Mouse (Mus musculus): ENCODE measurements around the gene Slmap.
"Not testable (repeated sequence)": the region's sequence is repeated elsewhere in the genome, so short reads cannot be mapped to it uniquely, and the experiment has no call there.

The Slmap gene

DNA sequence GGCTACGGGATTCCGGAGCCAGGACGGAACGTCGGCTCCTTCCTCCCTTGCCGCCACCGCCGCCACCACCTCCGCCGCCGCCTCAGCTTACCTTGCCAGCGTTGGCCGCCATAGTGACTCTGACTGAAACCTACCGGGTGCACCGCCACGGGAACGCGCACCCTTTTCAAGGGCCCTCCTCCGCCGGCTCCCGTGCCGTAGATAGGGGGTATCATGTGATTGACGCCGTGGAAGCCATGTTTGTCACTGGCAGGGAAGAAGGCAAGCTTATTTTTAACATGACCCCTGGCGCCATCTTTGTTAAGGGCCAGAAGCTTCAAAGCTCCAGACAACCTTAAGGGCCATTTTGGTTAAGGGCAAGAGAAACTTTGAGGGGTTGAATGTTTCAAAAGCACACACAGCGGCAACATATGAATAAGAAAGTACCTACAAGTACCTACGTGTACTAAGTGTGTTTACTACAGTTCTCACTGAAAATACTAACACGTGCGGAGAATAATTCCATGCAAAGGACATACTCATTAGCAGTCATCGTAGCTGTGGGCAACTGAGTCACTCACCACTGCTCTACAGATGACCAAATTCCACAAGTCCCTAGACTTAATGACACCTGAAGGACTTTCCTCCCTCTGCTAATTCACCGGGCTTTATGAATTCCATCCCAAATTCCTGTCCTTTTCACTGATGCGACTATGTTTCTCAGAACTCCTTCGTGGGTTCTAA lies at the start of gene Slmap:
Slmap (minus strand) TSS at position 175 of the 723 bp plus-strand sequence.
- in situ Hi-C loops (cut with MboI, MseI) = no loop called here

DNA sequence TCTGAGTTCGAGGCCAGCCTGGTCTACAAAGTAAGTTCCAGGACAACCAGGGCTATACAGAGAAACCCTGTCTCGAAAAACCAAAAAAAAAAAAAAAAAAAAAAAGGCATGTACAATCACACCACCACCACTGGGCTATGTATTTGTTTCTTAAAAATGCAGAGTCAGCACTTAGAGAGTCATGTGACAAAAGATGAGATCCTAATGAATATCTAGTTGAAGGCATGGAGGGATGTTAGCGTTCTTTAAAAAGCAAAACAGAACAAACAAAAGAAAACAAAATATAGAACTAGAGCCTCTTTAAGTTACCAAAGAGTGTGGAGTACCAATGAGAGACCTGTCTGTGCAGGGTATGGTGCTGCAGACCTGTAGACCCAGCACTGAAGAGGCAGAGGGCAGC lies 48.9 kb upstream of the Slmap start:
- in situ Hi-C loops (cut with MboI, MseI) = no loop called here

DNA sequence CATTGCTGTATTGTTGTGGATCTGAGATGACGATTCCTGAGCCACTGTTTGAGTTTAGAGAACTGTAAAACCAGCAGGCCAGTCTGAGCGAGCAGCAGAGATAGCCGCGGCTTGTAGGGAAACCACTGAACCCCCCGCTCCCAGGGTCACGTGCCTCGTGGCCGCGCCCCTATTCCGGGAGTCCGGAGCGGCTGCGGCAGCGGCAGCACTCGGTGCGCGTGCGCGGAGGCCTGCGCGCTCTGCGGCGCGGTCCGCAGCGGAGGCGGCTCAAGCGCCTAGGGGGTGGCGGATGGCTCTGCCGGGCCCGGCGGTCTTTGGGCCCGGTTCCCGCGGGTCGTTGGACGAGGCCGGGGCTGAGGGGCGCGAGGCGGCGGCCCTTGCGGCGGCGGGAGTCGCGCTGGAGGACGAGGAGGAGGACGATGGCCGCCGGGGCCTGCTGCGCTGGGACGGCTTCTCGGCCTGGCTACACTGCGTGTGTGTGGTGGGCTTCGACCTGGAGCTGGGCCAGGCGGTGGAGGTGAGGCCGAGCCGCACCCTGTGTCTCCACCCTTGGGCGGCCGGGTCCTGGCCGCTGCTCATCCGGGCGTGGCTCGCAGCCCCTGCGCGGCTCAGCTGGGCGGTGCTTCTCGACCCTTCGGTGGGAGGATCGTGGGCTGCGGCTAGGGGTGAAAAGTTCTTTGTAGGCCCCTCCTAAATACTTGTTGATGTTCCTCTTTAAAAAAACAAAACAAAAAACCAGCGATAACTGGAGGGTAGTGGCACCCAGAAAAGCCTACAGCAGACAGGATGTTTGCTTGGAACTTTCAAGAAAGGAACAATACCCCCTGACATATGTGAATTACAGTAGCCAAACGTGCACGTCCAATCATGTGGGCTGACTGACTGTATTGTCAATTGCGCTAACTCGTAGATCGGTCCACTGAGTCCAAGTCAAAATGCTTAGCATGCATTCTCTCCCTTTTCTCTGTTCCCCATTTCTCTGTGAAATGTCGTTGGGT lies 44.9 kb upstream of the Slmap start:
- in situ Hi-C loops (cut with MboI, MseI) = loop anchor here (5.0 kb wide), 1 partner anchor 52 kb away; no protein-coding TSS in a partner anchor

DNA sequence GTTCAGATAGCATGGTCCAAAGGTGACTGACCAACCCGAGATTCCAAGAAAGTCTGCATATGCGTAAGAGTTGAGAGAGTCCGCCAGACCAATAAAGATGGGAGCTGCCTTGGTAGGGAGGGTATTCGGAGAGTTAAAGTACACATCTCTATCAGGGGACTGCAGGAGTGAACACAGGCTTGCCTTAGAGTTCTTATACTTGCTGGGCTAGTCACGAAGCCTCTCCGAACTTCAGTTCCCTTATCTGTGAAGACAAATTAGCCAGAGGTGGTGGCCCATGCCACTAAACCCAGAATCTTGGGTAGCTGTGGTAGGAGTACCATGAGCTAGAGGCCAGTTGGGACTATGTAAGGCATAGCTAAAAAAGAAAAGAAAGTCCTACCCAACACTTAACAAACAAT lies 44.1 kb upstream of the Slmap start:
- in situ Hi-C loops (cut with MboI, MseI) = loop anchor here (5.0 kb wide), 1 partner anchor 51 kb away; no protein-coding TSS in a partner anchor

DNA sequence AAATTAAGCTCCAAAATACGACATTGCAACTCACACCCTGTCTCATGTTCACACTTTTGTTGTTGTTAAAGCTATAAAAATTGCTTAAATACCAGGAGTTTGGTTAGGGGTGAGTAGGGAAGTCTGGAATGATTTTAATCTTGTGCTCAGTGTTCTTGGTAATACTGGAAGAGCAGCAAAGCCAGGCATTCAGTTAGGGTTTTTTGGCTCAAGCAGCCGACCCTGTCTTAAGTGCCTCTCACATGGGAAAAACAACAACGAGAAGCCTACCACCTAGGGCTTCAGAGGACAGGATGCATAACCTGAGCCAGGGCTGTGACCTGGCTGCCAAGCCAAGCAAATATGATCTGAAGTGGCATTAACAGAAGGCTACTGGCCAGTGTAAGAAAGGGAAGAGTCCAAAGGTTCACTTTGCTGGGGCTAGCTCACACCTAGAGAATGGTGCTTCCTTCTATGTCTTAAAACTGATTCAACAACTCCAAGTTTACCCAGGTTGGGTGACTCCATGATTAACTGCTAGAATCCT lies 41.6 kb upstream of the Slmap start:
- in situ Hi-C loops (cut with MboI, MseI) = loop anchor here (5.0 kb wide), 1 partner anchor 49 kb away; no protein-coding TSS in a partner anchor

DNA sequence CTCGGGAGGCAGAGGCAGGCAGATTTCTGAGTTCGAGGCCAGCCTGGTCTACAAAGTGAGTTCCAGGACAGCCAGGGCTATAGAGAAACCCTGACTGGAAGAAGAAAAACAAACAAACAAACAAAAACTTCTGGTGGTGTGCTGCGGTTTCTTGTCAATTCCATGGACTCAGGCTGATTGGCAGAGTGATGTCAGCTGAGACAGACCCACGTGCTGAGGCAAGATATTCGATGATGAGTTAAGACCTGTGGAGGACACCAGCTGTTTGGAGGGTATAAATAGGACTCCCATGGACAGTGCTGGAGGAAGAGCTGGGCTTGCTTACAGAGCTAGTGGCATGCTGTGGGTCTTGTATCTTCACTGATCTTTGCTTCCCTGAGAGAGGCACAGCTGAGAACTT lies 38.8 kb upstream of the Slmap start, which contains the start of gene Dennd6a:
Dennd6a (plus strand) TSS at position 301 of the 400 bp plus-strand sequence.
- in situ Hi-C loops (cut with MboI, MseI) = not testable (repeated sequence)

DNA sequence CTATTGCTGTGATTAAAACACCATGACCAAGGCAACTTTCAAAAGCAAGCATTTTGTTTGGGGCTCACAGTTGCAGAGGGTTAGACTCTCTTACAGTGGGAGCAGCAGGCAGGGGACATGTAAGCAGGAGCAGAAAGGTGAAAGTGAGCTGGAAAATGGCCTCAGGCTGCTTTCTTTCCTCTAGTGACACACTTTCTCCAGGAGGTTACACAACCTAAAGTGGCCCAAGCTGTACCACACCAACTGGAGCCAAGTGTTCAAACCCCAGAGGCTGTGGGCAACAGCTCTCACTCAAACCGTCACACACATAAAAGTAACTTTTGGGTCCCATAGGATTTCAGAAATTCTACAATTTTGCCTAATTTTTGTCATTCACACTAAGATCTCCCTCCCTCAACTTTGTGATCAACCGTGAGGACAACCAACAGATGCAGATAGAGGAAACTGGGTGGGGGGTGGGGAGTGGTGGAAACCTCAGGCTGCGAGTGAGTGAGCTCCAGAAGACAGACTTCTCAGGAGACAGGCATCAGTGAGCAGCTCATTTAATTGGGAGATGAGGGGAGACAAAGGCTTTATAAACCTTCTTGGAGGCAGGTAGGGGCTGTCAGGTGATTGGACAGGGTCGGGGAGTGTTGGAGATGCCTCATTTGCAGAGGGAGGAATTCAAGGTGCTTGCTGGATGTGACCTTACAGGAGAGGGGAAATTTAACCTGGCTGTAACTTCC lies 37.4 kb upstream of the Slmap start:
- in situ Hi-C loops (cut with MboI, MseI) = no loop called here

DNA sequence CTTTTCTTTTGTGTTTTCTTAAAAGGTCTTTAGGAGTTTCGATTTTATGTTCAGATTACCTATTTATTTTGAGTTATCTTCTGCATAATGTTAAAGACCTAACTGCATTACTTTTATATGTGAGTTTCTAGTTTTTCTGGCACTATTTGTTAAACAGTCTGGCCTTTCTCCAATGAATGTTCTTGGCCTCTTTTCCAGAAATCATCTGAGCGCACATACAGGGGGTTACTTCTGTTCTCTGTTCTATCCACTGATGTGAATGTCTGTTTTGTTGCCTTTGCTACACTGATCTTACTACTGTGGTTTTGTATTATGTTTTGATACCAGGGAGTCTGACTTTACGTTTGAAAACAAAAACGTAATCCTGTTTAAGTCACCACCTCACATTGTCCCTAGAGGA lies 35.1 kb upstream of the Slmap start:
- in situ Hi-C loops (cut with MboI, MseI) = no loop called here

DNA sequence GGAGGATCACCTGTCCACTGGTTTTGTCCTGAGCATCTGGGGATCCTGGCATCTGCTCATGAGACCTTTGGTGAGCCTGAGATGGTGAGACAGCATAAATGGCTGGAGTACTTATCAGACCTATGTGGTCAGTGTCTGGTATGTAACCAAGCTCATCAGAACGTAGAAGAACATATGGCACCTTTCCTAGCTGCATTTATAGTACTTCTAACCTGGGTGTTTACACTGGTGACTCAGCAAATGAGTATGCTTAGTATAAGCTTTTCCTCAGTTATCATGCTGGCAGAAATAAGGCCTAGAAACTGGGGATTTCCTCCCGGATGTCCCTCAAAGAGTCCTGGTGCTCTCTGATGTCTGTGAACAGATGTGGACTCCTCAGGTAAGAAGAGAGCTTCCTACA lies 27.5 kb upstream of the Slmap start:
- in situ Hi-C loops (cut with MboI, MseI) = no loop called here

DNA sequence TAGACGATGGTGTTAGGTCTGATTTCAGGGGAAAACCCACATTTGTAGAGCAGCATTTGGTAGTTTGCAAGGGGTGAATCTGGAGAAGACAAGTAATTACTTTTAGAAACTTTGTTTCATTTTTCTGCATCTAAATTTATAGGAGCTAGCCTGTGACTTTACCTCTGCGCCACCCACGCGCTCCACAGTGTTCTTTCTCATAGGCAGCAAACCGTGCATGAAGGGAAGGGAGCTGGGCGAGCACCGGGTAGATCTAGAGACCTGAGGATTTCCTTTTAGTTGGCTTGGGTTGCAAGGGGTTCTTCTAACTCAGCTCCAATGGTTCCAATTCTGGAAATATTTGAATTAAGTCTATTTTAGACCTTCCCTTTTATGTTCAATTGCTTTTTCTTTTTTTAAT lies 23.8 kb upstream of the Slmap start:
- in situ Hi-C loops (cut with MboI, MseI) = no loop called here

DNA sequence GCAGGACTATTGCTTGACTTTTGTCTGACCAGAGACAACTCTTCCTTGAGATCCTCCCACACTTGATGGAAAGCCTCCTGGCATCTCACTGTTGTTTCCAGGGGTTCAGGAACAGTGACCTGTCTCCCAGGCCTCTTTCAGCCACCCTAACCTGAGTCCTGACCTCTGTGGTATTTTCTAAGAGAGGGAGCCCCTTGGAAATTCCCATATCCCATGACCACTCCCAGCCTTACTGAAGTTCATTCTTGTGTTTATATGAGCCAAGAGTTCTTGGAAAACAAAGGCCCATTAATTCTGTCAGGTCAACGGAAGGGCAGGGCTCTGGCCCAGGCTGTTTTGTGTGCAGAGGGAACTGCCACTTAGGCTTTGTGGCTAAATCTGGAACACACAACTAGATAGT lies 22.9 kb upstream of the Slmap start:
- in situ Hi-C loops (cut with MboI, MseI) = no loop called here

DNA sequence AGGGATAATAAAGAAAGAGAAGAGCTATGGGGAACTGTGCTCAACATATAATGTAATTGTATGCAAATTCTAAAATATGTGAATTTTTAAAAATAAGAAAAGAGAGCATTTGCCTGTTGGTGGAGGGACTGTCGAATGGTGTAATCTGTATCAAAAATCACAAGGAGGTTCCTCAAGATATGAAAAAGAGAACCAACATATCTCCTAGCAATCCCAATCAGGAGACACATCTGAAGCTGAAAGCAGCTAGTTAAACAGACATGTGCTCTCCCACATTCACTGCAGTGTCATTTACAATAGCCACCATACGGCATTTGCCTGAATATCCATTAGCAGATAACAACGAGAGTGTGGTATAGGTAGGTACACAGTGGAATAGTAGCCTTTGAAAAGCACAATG lies 18.1 kb upstream of the Slmap start:
- in situ Hi-C loops (cut with MboI, MseI) = no loop called here

DNA sequence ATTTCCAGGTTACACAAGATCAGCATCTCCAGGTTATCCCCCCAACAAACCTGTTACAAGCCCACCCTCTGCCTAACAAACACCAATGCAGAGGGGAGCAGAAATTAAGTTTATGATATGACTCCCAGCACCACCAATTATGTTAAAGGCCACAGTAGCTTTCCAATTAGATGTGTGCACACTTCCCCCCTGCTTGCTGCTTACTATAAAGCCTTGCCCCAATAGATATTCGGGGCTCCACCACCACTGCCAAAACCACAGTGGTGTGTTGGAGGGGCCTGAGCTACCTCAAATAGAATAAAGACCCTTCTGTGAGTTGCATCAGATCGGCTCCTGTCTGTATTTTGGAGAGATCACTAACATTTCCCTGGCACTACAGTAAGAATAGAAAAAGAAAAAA lies 17.7 kb upstream of the Slmap start:
- in situ Hi-C loops (cut with MboI, MseI) = no loop called here

DNA sequence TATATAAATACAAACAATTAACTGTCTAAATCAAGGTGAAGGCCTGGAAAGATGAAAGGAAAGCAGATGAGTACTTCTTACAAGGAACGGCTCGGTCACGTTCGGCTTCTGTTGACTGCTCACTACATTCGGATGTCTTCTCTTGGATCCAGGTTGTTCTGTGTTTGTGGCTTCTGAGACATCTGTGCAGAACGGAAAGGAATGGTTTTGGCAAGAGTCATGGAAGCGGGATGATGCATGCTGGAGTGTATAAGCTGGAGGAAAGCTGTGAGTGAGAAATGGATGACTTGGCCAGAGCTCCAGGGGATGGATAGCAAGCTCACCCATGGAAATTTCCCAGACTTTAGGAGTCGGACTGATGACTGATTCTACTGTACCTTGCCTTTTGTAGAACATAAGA lies 16.0 kb upstream of the Slmap start:
- in situ Hi-C loops (cut with MboI, MseI) = no loop called here

DNA sequence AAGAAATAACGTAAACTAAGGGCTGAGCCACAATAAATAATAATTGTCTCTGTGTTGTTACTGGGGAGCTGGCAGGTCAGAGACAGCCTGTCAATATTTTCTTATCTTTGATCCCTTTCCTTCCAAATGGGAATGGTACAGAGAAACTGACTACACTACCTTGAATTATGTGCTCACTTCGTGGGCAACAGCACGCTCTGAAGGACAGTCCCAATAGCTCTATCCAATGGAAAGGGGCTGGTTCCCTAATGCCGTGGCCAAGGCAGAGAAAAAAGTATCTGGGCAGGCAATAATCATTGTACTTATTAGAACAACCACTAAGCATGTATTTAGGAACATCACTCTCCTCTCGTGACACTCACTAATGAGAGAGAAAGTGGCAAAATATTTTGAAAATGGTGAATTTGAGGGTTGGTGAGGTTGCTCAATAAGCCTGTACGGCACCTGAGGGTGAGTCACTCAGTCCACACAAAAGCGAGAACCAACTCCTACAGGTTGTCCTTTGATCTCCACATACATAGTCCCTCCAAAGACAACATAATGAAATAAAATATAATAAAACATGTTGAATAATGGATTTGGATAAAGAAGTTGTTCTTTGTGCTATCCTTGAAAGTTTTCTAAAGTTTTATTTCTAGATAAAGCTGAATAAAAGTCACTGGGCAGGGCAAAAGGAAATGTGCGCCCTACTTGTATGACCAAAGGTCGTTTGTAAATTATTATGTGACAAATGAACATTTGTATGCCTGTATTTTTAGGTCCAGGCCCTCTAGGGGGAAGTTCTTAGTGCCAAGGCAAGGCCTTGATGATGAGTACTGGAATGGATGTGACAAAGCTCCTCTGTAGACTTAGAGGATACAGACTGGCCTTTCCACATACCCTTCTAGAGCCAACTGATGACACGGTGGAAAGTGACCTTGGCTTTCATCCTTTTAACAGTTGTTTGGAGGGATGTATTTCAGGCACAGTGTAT lies 13.1 kb upstream of the Slmap start:
- in situ Hi-C loops (cut with MboI, MseI) = no loop called here

DNA sequence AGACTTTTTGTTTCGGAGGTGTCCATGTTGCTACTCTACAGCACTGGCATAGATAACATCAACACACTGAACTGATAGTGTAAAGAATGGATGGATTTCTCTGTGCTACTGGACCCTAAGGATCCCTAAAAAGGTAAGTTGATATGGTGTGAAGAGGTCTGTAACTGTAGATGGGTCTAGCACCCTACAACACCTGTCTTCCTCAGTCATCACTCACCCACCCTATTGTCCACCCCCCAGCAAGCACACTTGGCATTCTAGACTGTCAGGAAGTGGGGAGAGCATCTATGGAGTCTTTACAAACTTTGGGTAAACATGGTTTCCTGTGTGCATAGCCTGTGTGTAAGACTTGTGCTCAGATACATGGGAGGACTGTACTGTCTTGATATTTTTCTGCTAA lies 7.4 kb upstream of the Slmap start:
- in situ Hi-C loops (cut with MboI, MseI) = no loop called here

DNA sequence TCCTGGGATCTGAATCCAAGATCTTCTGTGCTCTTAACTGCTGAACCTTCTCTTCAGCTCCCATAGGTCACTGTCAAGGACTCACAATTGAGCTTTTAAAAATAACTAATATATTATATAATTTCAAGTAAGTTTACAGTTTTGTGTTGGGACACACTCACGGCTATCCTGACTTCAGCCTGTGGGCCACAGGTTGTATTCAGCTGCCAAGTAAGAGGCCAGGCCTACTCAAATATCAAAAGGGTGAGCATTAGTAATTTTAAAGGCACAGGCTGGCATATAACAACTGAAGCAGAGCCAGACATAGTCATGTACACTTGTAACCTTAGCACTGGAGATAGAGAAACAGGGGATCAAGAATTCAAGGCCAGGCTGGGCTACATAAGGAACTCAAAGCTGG lies 5.8 kb upstream of the Slmap start:
- in situ Hi-C loops (cut with MboI, MseI) = no loop called here

DNA sequence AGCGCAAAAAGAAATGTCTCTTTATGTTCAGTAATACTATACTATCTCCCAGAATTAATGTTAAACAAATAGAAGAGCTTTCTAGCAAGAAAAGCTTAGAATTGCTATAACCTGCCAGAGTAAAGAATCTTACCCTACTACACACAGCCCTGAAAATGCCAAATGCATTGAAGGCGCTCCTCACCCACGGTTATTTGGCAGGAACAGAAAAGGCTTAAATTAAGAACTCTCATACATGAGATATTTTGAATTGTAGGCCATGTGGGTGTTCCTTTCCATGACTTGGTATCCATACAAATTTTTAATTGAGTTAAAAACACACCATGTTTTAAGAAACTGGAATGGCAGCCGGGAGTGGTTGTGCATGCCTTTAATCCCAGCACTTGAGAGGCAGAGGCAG lies 4.5 kb upstream of the Slmap start:
- in situ Hi-C loops (cut with MboI, MseI) = no loop called here

DNA sequence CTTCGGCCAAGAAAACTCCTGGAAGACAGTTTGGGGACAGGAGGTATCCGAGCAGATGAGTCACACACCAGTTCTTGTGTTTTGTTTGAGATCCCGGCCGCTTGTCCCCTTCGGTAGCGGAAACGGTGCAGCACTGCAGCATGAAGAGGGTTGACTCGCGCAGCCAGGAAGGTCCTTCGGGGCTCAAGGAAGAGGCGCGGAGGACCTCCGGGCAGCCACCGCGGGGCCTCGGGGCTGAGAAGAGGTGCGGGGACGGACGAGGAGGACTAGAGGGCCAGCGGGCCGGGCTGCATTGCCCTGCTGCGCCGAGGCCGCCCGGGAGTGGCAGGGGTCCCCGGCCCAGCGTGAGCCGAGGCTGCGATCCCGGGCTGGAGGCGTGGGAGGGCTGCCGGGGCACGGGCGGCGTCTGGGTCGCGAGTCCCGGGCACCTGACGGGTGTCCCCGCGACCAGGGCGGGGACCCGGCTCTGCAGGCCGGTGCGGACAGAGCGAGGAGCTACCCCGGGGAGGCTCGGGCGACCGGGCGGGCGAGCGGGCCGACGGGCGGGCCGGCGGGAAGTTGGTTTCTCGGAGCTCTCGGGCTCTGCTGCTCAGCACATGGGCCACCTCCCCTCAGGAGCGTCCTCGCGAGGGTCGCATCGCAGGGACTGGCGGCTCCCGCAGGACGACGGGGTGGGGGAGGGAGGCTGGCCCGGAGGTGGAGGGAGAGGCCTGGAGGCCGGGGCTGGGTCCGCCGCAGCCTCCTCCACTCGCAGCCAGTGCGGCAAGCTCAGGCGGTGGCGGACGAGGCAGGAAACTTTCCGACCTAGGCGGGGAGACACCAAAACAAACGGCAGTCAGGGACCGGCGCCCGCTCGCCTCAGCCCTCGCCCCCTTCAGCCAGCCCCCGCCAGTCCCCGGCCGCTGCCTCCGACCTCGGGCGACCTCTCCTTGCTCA lies 642 bp downstream of the Slmap start:
- in situ Hi-C loops (cut with MboI, MseI) = no loop called here
